Mouse (Mus musculus) T-cell, adult 2 months (primary cell): Measurements from ENCODE around the gene Ank3.

Experiments used
- DNase-seq: peaks from one replicate; pipeline ENCODE4 v3.0.0; 2022; ENCODE audit warnings: low spot score

Gene Ank3

GRCm38 (mm10) chr10:69936443-69937067 lies 538.0 kb downstream of the Ank3 start:
- DNase-seq: no peak

DNA sequence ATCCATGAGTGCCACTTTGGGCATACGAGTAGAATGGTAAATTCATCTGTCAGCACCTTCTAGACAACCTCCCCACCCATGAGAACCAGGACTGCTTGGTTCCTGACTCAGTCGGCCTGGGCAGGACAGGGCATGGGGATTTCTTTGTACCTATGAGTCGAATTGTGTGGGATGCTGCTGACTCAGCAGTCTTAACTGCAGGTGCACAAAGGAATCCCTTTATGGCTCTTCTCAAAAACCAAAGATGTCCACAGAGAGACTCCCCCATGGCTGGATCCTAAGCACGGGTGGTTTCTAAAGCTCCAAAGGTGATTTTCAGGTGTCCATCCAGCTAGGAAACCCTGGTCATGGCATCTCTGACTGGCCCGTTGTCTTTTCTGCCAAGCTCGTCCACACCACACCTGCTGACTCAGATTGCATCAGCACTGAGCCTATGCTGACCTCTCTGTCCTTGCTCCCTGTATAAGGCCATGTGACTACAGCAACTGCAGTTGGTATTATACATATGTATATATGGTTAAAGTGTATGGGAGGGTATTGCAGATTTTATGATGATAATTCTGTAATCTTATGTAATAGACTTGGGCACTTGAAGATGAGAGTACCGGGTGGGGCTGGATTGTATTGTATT lies 538.8 kb downstream of the Ank3 start:
- no peak for DNase-seq

DNA sequence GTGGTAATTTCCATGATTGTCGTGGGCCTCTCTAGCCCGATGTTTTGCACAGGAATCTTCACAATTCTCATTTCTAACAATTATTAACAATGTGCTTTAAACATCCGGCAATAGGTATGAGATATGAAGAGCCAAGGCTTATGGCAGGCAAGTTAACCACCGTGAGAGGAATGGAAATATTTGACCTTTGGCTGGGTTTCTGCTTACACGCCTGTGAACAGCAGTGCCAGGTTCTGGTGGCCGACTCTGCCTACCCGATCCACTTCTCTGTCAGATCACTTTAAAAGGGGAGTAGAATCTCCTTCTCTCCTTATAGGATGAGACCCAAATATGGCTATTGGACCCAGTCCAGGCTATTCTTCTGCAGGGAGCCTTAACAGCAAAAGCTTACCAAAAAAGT lies 540.6 kb downstream of the Ank3 start:
- DNase-seq: no peak

DNA sequence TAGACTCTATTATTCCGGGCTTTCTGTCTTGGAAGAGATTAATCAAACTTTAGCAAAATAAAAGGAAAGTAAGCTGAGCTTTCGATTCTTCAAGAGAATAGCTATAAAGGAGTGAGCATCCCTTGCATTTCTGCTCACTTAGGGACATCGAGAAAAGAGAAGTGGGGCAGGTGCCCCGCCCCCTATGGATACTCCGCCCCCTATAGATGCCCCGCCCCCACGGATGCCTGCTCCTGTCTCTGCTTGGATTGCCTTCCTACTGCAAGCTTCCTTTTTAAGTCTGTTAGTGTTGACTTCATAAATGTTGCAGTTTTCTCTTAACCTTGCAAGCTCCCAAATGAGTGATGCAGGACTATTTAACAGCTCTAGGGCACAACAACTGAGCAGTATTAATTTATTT lies 541.4 kb downstream of the Ank3 start:
- no peak for DNase-seq

DNA sequence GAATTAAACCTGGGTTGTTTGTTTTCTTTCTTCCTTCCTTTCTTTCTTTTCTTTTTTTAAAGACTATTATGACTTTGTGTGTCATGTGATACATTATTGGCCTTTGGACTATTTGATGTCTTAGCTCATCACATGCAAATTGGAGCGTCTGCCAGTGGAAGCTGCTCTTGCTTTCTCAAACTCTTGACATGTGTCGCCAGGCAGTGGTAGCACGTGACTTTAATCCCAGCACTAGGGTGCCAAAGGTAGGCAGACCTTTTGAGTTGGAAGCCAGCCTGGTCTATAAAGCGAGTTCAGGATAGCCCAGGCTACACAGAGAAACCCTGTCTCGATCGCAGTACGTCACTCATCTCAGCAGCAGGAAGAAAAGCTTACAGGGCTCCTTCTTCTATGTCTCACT lies 542.4 kb downstream of the Ank3 start:
- DNase-seq: no peak

- no peak for DNase-seq
These were observed 546.3 kb downstream of the Ank3 start for GRCm38 (mm10) chr10:69944845-69945244.

GRCm38 (mm10) chr10:69945870-69946269 lies 547.3 kb downstream of the Ank3 start:
- no peak for DNase-seq

GRCm38 (mm10) chr10:69946271-69946670 lies 547.7 kb downstream of the Ank3 start:
- DNase-seq: no peak

DNA sequence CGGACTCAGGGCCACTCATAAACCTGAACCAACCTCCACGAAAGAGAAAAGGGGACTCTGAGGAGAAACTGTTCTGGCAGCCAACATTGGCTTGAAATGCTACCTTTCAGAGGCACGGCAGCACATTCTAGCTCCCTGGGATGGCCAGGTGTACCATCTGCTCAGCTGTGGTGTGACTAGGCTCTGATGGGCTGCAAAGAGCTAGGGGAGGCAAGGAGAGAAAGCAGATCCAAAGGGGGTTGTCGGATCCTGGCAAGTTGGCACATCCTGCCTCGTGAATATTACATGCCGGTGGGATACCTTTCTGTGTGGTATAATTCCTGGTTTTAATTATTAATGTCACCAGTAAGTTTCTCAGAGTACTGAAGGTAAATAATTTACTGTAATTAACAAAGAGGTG lies 548.5 kb downstream of the Ank3 start:
- DNase-seq: no peak

DNA sequence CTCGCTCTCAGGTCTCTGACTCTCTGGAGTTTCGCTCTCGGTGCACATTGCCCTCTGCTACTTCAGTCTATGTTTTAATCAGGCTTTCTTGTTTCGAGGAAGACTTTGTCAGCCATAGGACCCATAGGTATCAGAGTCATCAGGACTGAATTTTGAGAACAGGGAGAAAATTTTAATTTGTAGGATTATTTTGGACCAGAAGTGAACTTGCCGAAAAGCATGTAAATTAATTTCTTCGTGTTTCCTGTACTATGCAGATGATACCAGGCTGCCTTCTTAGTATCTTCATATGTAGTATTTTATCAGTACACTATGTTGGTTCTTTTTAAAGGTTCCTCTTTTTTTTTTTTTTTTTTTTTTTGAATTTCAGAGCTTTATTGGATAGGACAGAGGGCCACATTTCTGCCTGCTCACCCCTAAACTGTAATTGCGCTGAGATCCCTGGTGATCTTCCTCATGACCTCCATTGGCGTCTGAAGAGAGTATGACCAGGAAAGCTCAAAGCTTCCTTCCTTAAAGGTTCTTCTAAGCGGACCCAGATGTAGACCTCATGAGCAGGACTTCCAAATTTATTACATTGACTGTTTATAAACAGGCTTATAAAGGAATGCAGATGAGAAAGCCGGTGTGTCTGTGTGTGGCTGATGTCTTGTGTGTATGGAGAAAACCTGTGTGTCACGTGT lies 551.8 kb downstream of the Ank3 start:
- no peak for DNase-seq

GRCm38 (mm10) chr10:69950919-69951236 lies 552.3 kb downstream of the Ank3 start:
- DNase-seq: no peak

- DNase-seq: no peak
These were observed 552.9 kb downstream of the Ank3 start for GRCm38 (mm10) chr10:69951426-69951825.

- DNase-seq: no peak
These were observed 553.7 kb downstream of the Ank3 start for GRCm38 (mm10) chr10:69952316-69952715.

DNA sequence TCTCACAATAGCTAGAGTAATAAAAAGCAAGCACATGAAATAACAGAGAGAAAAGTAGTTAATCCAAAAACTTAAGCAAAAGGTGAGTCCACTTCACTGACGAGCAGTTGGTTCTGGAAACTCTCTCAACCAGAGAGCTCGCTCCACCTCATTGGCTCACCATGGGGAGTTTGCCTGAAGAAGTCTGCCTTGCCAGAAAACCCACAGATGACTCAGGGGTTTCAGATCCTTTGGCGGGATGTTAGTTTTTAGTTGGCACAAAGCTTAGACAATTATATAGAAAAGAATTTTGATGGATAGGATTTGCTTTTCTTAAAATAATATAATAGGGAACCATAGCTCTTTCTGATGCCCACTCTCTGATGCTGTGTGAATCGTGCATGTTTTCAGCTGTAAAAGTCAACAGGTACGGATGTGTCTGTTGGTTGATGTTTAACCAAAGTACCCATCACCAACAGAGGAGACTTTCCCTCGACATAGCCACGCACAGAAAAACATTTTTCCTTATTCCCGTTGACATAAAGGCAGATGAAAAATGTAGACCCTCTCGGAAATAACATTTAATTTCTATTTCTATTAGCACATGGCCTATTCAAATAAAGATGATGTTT lies 556.2 kb downstream of the Ank3 start:
- DNase-seq: no peak

DNA sequence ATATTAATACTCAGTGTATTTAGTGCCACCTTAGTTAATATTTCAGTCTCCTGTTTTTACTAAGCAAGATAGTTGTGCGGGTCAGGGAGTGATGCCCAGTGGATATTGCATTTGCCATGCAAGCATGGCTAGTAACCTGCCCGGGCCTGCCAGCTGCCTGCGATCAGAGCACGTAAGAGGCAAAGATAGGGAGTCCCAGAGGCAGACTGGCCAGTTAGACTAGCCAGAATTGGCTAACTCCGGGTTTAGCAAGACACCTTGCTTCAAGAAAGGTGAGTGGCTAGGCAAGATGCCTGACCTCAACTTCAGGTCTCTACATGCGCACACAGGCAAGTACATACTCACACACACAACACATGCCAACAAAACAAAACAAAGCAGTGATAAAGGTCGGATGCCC lies 563.7 kb downstream of the Ank3 start:
- DNase-seq: no peak

DNA sequence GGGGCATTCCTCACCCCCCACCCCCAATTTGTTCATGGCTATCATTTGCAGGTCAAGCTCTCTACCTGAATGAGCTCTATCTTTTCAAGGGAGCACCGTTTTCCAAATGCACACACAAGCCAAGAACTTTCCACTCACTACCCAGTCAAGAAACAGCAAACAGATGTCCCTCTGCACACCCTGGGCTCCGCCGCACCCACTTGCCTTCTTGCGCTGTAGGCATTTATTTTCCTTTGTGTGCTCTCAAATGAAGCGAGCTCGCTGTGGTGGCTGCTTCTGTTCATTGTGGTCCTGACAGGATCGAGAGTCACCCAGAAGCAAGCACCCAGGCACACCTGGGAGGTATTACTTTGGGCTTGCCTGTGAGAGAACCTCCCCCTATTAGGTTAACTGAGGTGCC lies 564.4 kb downstream of the Ank3 start:
- DNase-seq: no peak

- no peak for DNase-seq
These were observed 566.0 kb downstream of the Ank3 start for GRCm38 (mm10) chr10:69964611-69965010.

DNA sequence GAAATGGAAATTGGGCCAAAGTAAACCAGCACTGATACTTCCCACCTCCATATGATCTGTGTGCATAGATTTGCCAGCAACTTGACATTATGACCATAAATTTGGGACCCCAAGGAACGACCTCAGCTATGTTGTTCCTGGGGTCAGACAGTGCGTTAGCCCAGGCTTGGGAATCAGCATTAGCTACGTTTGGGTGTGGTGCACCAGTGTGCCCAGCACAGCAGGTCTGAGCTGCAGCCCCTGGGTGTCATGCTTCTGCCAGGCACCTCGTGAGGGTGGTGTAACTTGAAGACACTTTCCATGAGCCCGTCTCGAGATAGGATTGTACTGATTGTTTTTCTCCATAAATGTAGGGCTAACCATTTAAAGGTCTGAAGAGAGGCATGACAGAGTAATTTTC lies 566.5 kb downstream of the Ank3 start:
- DNase-seq: no peak

DNA sequence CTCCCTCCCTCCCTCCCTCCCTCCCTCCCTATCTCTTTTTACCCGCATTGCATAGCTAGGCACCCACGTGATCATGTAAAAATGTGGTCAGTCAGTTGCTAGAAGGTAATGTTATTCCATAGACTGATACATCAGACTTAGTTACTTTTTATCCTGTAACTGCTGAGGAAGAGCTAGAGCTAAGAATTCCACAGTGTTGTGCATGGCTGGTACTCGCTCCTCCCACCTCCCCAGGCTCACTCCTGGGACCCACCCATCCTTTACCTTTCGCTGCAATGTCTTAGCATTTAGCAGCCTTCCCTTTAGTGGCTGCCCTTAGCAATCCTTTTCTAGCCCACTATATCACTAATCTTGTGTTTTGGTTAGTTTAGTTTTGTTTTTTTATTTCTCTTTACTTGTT lies 569.4 kb downstream of the Ank3 start:
- no peak for DNase-seq

- DNase-seq: no peak
These were observed 581.1 kb downstream of the Ank3 start for GRCm38 (mm10) chr10:69979636-69980035.

DNA sequence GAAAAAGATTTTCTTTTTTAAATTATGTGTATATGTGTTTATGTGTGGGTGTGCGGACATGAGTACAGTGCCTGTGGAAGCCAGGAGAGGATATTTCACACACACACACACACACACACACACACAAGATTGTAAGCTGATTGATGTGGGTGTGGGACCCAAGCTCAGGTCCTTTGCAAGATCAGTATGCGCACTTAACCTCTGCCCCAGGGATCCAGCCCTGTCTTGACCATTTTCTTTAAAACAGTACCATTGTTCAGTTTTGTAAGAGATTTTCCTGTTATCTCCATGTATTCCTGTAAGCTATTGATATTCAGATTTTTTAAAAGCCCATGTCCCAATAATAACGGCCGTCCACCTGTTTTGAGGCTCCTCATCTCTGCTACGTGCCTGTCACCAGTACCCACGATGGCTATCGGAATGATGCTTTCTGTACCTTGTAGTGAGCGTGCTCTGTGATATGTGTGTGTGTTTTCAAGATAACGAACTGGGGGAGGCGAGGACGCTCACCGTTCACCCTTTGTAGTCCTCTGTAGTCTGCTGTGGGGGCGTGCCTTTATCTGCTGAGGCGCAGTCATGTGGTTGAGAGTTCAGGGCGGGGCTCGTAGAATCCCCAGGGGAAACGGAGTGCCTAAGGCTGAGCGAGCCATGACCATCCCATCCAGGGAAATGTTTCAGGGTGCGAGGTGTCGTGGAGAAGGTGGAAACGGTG lies 583.0 kb downstream of the Ank3 start:
- no peak for DNase-seq

DNA sequence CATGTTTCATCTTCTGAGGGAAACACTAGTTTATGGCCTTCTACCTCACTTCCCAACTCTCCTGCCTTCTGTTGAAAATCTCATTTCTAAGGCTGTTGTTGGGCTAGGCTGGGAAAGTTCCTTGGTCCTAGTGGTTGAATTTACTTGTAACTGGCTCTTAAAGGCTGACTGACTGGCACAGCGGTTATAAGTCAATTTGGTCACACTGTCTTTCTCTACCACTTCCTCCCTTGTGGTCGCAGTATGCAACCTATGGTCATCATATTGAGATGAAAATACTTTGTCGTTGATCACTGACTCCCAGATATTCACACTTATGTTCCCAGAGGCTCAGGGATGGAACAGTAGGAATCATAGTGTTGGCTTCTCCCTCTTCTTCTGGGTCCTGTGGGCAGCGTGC lies 584.1 kb downstream of the Ank3 start:
- DNase-seq: no peak

DNA sequence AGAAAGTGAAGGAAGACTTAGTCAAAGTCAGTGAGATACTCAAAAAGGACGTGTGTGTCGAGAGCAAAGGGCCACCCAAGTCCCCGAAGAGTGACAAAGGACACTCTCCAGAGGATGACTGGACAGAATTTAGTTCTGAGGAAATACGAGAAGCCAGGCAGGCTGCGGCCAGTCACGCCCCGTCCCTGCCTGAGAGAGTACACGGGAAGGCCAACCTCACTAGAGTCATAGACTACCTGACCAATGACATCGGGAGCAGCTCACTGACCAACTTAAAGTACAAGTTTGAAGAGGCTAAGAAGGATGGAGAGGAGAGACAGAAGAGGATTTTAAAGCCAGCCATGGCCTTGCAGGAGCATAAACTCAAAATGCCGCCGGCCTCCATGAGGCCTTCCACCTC lies 588.9 kb downstream of the Ank3 start:
- DNase-seq: no peak
